20 mouse cellular contexts compared by ENCODE assay signal in the genomic region with DNA sequence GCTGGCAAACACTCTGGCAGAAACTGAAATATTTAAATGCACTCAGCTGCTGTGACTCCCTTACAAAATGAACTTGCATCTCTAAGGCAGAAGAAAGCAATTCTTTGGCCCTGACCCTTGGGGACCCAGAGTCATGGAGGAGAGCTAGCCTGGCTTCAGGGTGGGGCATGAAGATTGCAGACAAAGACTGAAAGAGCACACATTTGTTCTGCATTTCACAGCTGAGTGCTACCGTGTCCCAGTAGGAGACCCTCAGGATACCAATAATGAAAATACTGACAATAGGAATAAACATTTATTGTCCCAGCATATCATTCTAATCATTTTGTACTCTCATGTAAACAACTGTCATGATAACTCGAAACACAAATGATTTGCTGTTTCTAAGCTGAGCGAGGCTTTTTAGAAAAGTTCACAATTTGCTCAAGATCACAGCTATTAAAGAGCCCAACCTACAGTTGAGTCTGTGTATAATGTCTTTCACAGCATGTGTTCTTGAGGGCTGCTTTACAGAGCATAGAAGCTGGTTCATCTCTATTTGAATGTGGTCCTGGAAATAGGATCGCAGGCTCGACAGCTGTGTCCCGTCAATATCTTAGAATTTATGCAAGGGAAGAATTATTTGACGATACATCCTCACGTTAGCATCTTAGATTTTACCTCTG.
A peak's percentile ranks its signal among the peaks of the same experiment; 100 is the strongest.
DNase-seq lines count a peak whose midpoint lies in the region; ATAC-seq and TF ChIP-seq lines count a peak whose summit lies in the region.
"Had no signal": no experiment of that assay in that cellular context is flagged by ENCODE, and none has a peak within 500 bp of the region (broad histone marks: within the 10 kb centered on the region; RNA-seq: fewer than 3 reads in every experiment).

No protein-coding gene starts in this region.

- TF ChIP-seq EP300 in lung, postnatal 0 days (IDR thresholded peaks at IDR 0.05), result no peak

- WGBS in hindbrain, embryonic 10.5 days, result 54% methylated on average over 8 of the region's 8 CpGs
- WGBS in hindbrain, embryonic 16.5 days, result 37% methylated on average over 8 of the region's 8 CpGs
- 42% methylated on average over 8 of the region's 8 CpGs for WGBS in lung, embryonic 16.5 days
- WGBS in lung, postnatal 0 days, result 52% methylated on average over 8 of the region's 8 CpGs
- 48% methylated on average over 8 of the region's 8 CpGs for WGBS in neural tube, embryonic 11.5 days
- WGBS in neural tube, embryonic 15.5 days, result 25% methylated on average over 8 of the region's 8 CpGs

- H3K27me3 ChIP-seq in hindbrain, embryonic 10.5 days (ENCODE audit: insufficient read depth, poor library complexity, severe bottlenecking), result 0 out of 2 replicates have a peak, but pooled peaks cover 2% of the 10 kb centered on the region
- no peaks in the 10 kb centered on the region for H3K27me3 ChIP-seq in hindbrain, embryonic 16.5 days (replicated peaks; ENCODE audit: control insufficient read depth, insufficient read depth, low read length)
- no peaks in the 10 kb centered on the region for H3K27me3 ChIP-seq in lung, embryonic 16.5 days (ENCODE audit: control insufficient read depth, insufficient read depth, low read depth, low read length)
- no peaks in the 10 kb centered on the region for H3K27me3 ChIP-seq in lung, postnatal 0 days (replicated peaks; ENCODE audit: insufficient read depth, low read length)
- no peaks in the 10 kb centered on the region for H3K27me3 ChIP-seq in neural tube, embryonic 11.5 days (ENCODE audit: control insufficient read depth, insufficient read depth, low read length)
- H3K27me3 ChIP-seq in neural tube, embryonic 15.5 days (replicated peaks), result no peaks in the 10 kb centered on the region
- H3K27me3 ChIP-seq: CH12.LX; forebrain, embryonic 12.5 days; Patski had no signal

- no peak for ATAC-seq in hindbrain, embryonic 16.5 days
- peak; percentile 43; the same call in 1 of the 2 replicates for ATAC-seq in lung, embryonic 16.5 days (ENCODE audit: low read depth)
- no peak for ATAC-seq in lung, postnatal 0 days
- ATAC-seq in neural tube, embryonic 11.5 days (ENCODE audit: insufficient read depth, low FRiP score, low TSS enrichment), result peak; percentile 45; the same call in 1 of the 2 replicates
- ATAC-seq in neural tube, embryonic 15.5 days (ENCODE audit: low FRiP score), result no peak
- ATAC-seq: activated CD4-positive, CD25-positive, alpha-beta regulatory T cell, adult 4 months; Patski had no signal

- H3K36me3 ChIP-seq in hindbrain, embryonic 10.5 days, result no peaks in the 10 kb centered on the region
- H3K36me3 ChIP-seq in hindbrain, embryonic 16.5 days (ENCODE audit: control insufficient read depth, insufficient read depth, low read length), result no peaks in the 10 kb centered on the region
- H3K36me3 ChIP-seq in lung, embryonic 16.5 days (ENCODE audit: control insufficient read depth, insufficient read depth, low read length), result no peaks in the 10 kb centered on the region
- H3K36me3 ChIP-seq in lung, postnatal 0 days (ENCODE audit: insufficient read depth, low read length), result no peaks in the 10 kb centered on the region
- no peaks in the 10 kb centered on the region for H3K36me3 ChIP-seq in neural tube, embryonic 11.5 days (ENCODE audit: control insufficient read depth, insufficient read depth, low read length)
- no peaks in the 10 kb centered on the region for H3K36me3 ChIP-seq in neural tube, embryonic 15.5 days
- H3K36me3 ChIP-seq: embryonic facial prominence, embryonic 13.5 days; forebrain, embryonic 12.5 days; heart, embryonic 10.5 days had no signal

- peak; percentile 11 for DNase-seq in hindbrain, embryonic 10.5 days (ENCODE audit: low spot score)
- DNase-seq in lung, postnatal 0 days (ENCODE audit: low spot score), result no peak
- DNase-seq in neural tube, embryonic 11.5 days (ENCODE audit: low spot score), result no peak
- no peak for DNase-seq in left cerebral cortex, adult 2 months (ENCODE audit: extremely low spot score in 1 of 2, low spot score in 2 of 2)
- DNase-seq: adrenal gland, postnatal 14 days; cerebellum, adult 18-20 months; cerebellum, adult 9-11 months; heart, adult 18-20 months; heart, postnatal 10 days; heart, postnatal 4 days had no signal

- no peak overlapping the region for H3K4me3 ChIP-seq in hindbrain, embryonic 10.5 days
- no peak overlapping the region for H3K4me3 ChIP-seq in hindbrain, embryonic 16.5 days (ENCODE audit: low read length)
- H3K4me3 ChIP-seq in lung, embryonic 16.5 days (ENCODE audit: low read length), result no peak overlapping the region
- H3K4me3 ChIP-seq in lung, postnatal 0 days (ENCODE audit: low read depth, low read length), result no peak overlapping the region
- H3K4me3 ChIP-seq in neural tube, embryonic 11.5 days (ENCODE audit: low read depth, low read length), result no peak overlapping the region
- no peak overlapping the region for H3K4me3 ChIP-seq in neural tube, embryonic 15.5 days (replicated peaks)
- no peak overlapping the region for H3K4me3 ChIP-seq in left cerebral cortex, adult 2 months
- H3K4me3 ChIP-seq: embryonic facial prominence, embryonic 13.5 days; forebrain, embryonic 12.5 days; heart, embryonic 10.5 days had no signal

- intact Hi-C loops in left cerebral cortex, adult 2 months (cut with DNase I), result no loop called here

- TF ChIP-seq CTCF in lung, postnatal 0 days (IDR thresholded peaks at IDR 0.05), result no peak
- no peak for TF ChIP-seq CTCF in left cerebral cortex, adult 2 months (IDR thresholded peaks at IDR 0.05)

- no peak overlapping the region for H3K9ac ChIP-seq in hindbrain, embryonic 16.5 days (ENCODE audit: low read depth, low read length)
- no peak overlapping the region for H3K9ac ChIP-seq in lung, embryonic 16.5 days (ENCODE audit: low read length)
- no peak overlapping the region for H3K9ac ChIP-seq in lung, postnatal 0 days (replicated peaks; ENCODE audit: low read depth)
- no peak overlapping the region for H3K9ac ChIP-seq in neural tube, embryonic 11.5 days (ENCODE audit: low read length)
- no peak overlapping the region for H3K9ac ChIP-seq in neural tube, embryonic 15.5 days (replicated peaks)
- H3K9ac ChIP-seq: embryonic facial prominence, embryonic 13.5 days; forebrain, embryonic 12.5 days; hindbrain, embryonic 14.5 days had no signal

- peaks cover 16% of the 10 kb centered on the region for H3K4me1 ChIP-seq in hindbrain, embryonic 10.5 days (replicated peaks)
- peaks cover 10% of the 10 kb centered on the region for H3K4me1 ChIP-seq in hindbrain, embryonic 16.5 days (ENCODE audit: control insufficient read depth, insufficient read depth, low read depth, low read length)
- H3K4me1 ChIP-seq in lung, embryonic 16.5 days (replicated peaks; ENCODE audit: control insufficient read depth, insufficient read depth, low read length), result 0 out of 2 replicates have a peak, but pooled peaks cover 2% of the 10 kb centered on the region
- no peaks in the 10 kb centered on the region for H3K4me1 ChIP-seq in lung, postnatal 0 days (ENCODE audit: insufficient read depth, low read depth, low read length)
- no peaks in the 10 kb centered on the region; the same call in 1 of the 2 replicates for H3K4me1 ChIP-seq in neural tube, embryonic 11.5 days (ENCODE audit: control insufficient read depth, insufficient read depth, low read length)
- peaks cover 15% of the 10 kb centered on the region for H3K4me1 ChIP-seq in neural tube, embryonic 15.5 days
- H3K4me1 ChIP-seq: heart, embryonic 10.5 days had no signal

- H3K9me3 ChIP-seq in hindbrain, embryonic 10.5 days, result no peaks in the 10 kb centered on the region
- H3K9me3 ChIP-seq in hindbrain, embryonic 16.5 days (ENCODE audit: control insufficient read depth, low read length), result no peaks in the 10 kb centered on the region
- no peaks in the 10 kb centered on the region for H3K9me3 ChIP-seq in lung, embryonic 16.5 days (ENCODE audit: control insufficient read depth, low read length)
- no peaks in the 10 kb centered on the region for H3K9me3 ChIP-seq in lung, postnatal 0 days (ENCODE audit: low read length)
- H3K9me3 ChIP-seq in neural tube, embryonic 11.5 days (ENCODE audit: control insufficient read depth, low read length), result no peaks in the 10 kb centered on the region
- H3K9me3 ChIP-seq in neural tube, embryonic 15.5 days (replicated peaks), result no peaks in the 10 kb centered on the region
- H3K9me3 ChIP-seq: embryonic facial prominence, embryonic 13.5 days; forebrain, embryonic 12.5 days; heart, embryonic 10.5 days had no signal

- 0 out of 2 replicates have a peak overlapping the region, but pooled peaks have one; percentile 31 for H3K27ac ChIP-seq in hindbrain, embryonic 10.5 days
- no peak overlapping the region for H3K27ac ChIP-seq in hindbrain, embryonic 16.5 days (ENCODE audit: low read depth, low read length)
- no peak overlapping the region for H3K27ac ChIP-seq in lung, embryonic 16.5 days (ENCODE audit: low read length)
- H3K27ac ChIP-seq in lung, postnatal 0 days (ENCODE audit: low read length), result no peak overlapping the region
- no peak overlapping the region for H3K27ac ChIP-seq in neural tube, embryonic 11.5 days (ENCODE audit: low read depth, low read length)
- no peak overlapping the region for H3K27ac ChIP-seq in neural tube, embryonic 15.5 days (replicated peaks)
- no peak overlapping the region for H3K27ac ChIP-seq in left cerebral cortex, adult 2 months
- H3K27ac ChIP-seq: embryonic facial prominence, embryonic 13.5 days; forebrain, embryonic 12.5 days; heart, embryonic 10.5 days; hindbrain, embryonic 14.5 days had no signal

- H3K4me2 ChIP-seq in hindbrain, embryonic 16.5 days (ENCODE audit: low read length), result no peak overlapping the region
- H3K4me2 ChIP-seq in lung, embryonic 16.5 days (ENCODE audit: low read depth, low read length), result no peak overlapping the region
- no peak overlapping the region for H3K4me2 ChIP-seq in lung, postnatal 0 days (replicated peaks; ENCODE audit: low read depth, low read length)
- H3K4me2 ChIP-seq in neural tube, embryonic 11.5 days (ENCODE audit: low read depth), result no peak overlapping the region
- no peak overlapping the region for H3K4me2 ChIP-seq in neural tube, embryonic 15.5 days
- H3K4me2 ChIP-seq: embryonic facial prominence, embryonic 13.5 days; forebrain, embryonic 12.5 days; hindbrain, embryonic 14.5 days had no signal

Comparison
In these comparisons a context has a peak if more than half of its experiments do, and no peak if none do; other contexts are left out.
1. ATAC-seq: peak in lung, embryonic 16.5 days (single experiment) and neural tube, embryonic 11.5 days (single experiment); none in hindbrain, embryonic 16.5 days (single experiment), lung, postnatal 0 days (single experiment) and neural tube, embryonic 15.5 days (single experiment).